Mouse (Mus musculus) midbrain, embryonic 16.5 days (tissue): ENCODE results near the gene Tufm. TPM values are rescaled to one million over a fixed set of nuclear protein-coding genes. Genes with fewer than 3 reads are reported as not detected.
A peak's percentile ranks its signal among the peaks of the same experiment; 100 is the strongest.

Source experiments
- ATAC-seq: fragments of 200-750 bp; cut with Nextera tagmentation; 2 replicates; pipeline ENCODE4 v1.8.0; 2017; ENCODE audit warnings: moderate TSS enrichment
- H3K27ac ChIP-seq: fragments of 300-500 bp; sonication (generic); 2 replicates; pipeline ENCODE4 v1.5.1; 2014; ENCODE audit warnings: mild to moderate bottlenecking, low read length, mixed read lengths
- H3K27me3 ChIP-seq: fragments of 300-500 bp; sonication (generic); 2 replicates; pipeline ENCODE4 v1.6.1; 2014; ENCODE audit warnings: low read depth, low read length, mixed read lengths; ENCODE audit not compliant: control insufficient read depth, insufficient read depth
- H3K36me3 ChIP-seq: fragments of 300-500 bp; sonication (generic); 2 replicates; pipeline ENCODE4 v1.6.1; 2014; ENCODE audit warnings: mild to moderate bottlenecking, low read length, moderate library complexity, mixed read lengths; ENCODE audit not compliant: control insufficient read depth, insufficient read depth
- H3K4me1 ChIP-seq: fragments of 300-500 bp; sonication (generic); 2 replicates; pipeline ENCODE4 v1.6.1; 2014; ENCODE audit warnings: mild to moderate bottlenecking, low read length, mixed read lengths; ENCODE audit not compliant: control insufficient read depth, insufficient read depth
- H3K4me2 ChIP-seq: fragments of 300-500 bp; sonication (generic); 2 replicates; pipeline ENCODE4 v1.6.1; 2014; ENCODE audit warnings: mild to moderate bottlenecking, low read length, mixed read lengths
- H3K4me3 ChIP-seq: fragments of 300-500 bp; sonication (generic); 2 replicates; pipeline ENCODE4 v1.5.1; 2014; ENCODE audit warnings: low read depth, mild to moderate bottlenecking, low read length, moderate library complexity, mixed read lengths
- H3K9ac ChIP-seq: fragments of 300-500 bp; sonication (generic); 2 replicates; pipeline ENCODE4 v1.6.1; 2014; ENCODE audit warnings: low read depth, low read length, mixed read lengths
- H3K9me3 ChIP-seq: fragments of 300-500 bp; sonication (generic); replicated peaks from 2 replicates; pipeline ENCODE4 v1.6.1; 2014; ENCODE audit warnings: mild to moderate bottlenecking, low read length, mixed read lengths; ENCODE audit not compliant: control insufficient read depth, poor library complexity, severe bottlenecking
- WGBS: fragments of 180-500 bp; shearing (Covaris S2); extraction: QIAGEN DNeasy Blood & Tissue Kit; methylation state at CpG from one replicate; pipeline ENCODE4 v1.1.7; 2014; 5-methylcytosine and 5-hydroxymethylcytosine counted together
- polyA plus RNA-seq: library from polyadenylated mRNA; unstranded; fragments of >200 nt; fragmentation: Nextera tagmentation; extraction: Ambion mirVana; gene quantifications from 2 replicates; pipeline ENCODE4 v1.2.1, GENCODE M21; 2015

The Tufm gene
- polyA plus RNA-seq, 1 experiment from 2014 or later, result 121 TPM

GRCm38 (mm10) chr7:126523316-126523715 is 36.2 kb downstream of the Tufm start:
- Histone ChIP-seq H3K27me3 (no peaks in the 10 kb centered on the region; the same call in 1 of the 2 replicates), H3K4me1 (peaks cover 4% of the 10 kb centered on the region), H3K9ac (no peak overlapping the region), H3K4me3 (no peak overlapping the region), H3K9me3 (no peaks in the 10 kb centered on the region), H3K36me3 (no peaks in the 10 kb centered on the region), H3K4me2 (no peak overlapping the region), H3K27ac (no peak overlapping the region)
- 90% methylated on average over 3 of the region's 3 CpGs for WGBS
- ATAC-seq, result no peak

- 0% methylated on average over 1 of the region's 1 CpGs for WGBS
- H3K9me3 ChIP-seq, result no peaks in the 10 kb centered on the region
Observed at GRCm38 (mm10) chr7:126528166-126528577, 41.0 kb downstream of the Tufm start.

GRCm38 (mm10) chr7:126533434-126533833 is 46.3 kb downstream of the Tufm start:
- Histone ChIP-seq H3K27me3 (peaks cover 6% of the 10 kb centered on the region), H3K4me2 (no peak overlapping the region), H3K36me3 (no peaks in the 10 kb centered on the region), H3K4me3 (no peak overlapping the region), H3K9ac (no peak overlapping the region), H3K27ac (no peak overlapping the region), H3K4me1 (peaks cover 5% of the 10 kb centered on the region), H3K9me3 (no peaks in the 10 kb centered on the region)
- ATAC-seq, result no peak
- WGBS, result 89% methylated on average over 1 of the region's 1 CpGs

More at GRCm38 (mm10) chr7:126528166-126528577, 41.0 kb downstream of the Tufm start:
- peak overlapping the region; percentile 62 for H3K9ac ChIP-seq
- peaks cover 4% of the 10 kb centered on the region for H3K4me1 ChIP-seq
- H3K27me3 ChIP-seq, result no peaks in the 10 kb centered on the region
- H3K27ac ChIP-seq, result peak overlapping the region; percentile 72
- no peak overlapping the region for H3K4me3 ChIP-seq
- peak; percentile 51; the same call in 1 of the 2 replicates for ATAC-seq
- peak overlapping the region; percentile 20 for H3K4me2 ChIP-seq
- H3K36me3 ChIP-seq, result no peaks in the 10 kb centered on the region

- ATAC-seq, result no peak
- Histone ChIP-seq H3K27ac (no peak overlapping the region), H3K4me3 (peak overlapping the region; percentile 45), H3K36me3 (no peaks in the 10 kb centered on the region), H3K27me3 (peaks cover 6% of the 10 kb centered on the region), H3K9me3 (no peaks in the 10 kb centered on the region), H3K4me1 (peaks cover 5% of the 10 kb centered on the region), H3K9ac (peak overlapping the region; percentile 73), H3K4me2 (peak overlapping the region; percentile 94)
- WGBS, result 2% methylated on average over 28 of the region's 28 CpGs
Observed at GRCm38 (mm10) chr7:126535766-126536165, 48.6 kb downstream of the Tufm start.

- no peaks in the 10 kb centered on the region for H3K9me3 ChIP-seq
- 49% methylated on average over 9 of the region's 9 CpGs for WGBS
- H3K4me2 ChIP-seq, result peak overlapping the region; percentile 94
- H3K27ac ChIP-seq, result no peak overlapping the region
- H3K36me3 ChIP-seq, result no peaks in the 10 kb centered on the region
- H3K9ac ChIP-seq, result no peak overlapping the region; the same call in 1 of the 2 replicates
- peaks cover 6% of the 10 kb centered on the region for H3K27me3 ChIP-seq
- H3K4me1 ChIP-seq, result peaks cover 5% of the 10 kb centered on the region
- no peak for ATAC-seq
- H3K4me3 ChIP-seq, result peak overlapping the region; percentile 45
Observed at GRCm38 (mm10) chr7:126536466-126536865, 49.3 kb downstream of the Tufm start.

- Histone ChIP-seq H3K4me2 (no peak overlapping the region), H3K27ac (no peak overlapping the region), H3K9me3 (no peaks in the 10 kb centered on the region), H3K4me1 (peaks cover 5% of the 10 kb centered on the region), H3K9ac (no peak overlapping the region), H3K4me3 (no peak overlapping the region), H3K27me3 (peaks cover 6% of the 10 kb centered on the region), H3K36me3 (no peaks in the 10 kb centered on the region)
- WGBS, result 77% methylated on average over 5 of the region's 5 CpGs
- no peak for ATAC-seq
Observed at GRCm38 (mm10) chr7:126537820-126538585, 50.8 kb downstream of the Tufm start.

Other genes with a start within 250 kb of the Tufm start
- gene Sbk1, start 214.7 kb upstream of the Tufm start, polyA plus RNA-seq, result 233 and 251 TPM in 2 replicates
- gene Lat, start 117.8 kb upstream of the Tufm start, polyA plus RNA-seq, result 0.87 and 1.3 TPM in 2 replicates
- 87.1 and 92.6 TPM in 2 replicates for gene Spns1, start 109.9 kb upstream of the Tufm start, polyA plus RNA-seq
- 2.1 TPM in 2 replicates for gene Nfatc2ip, start 90.6 kb upstream of the Tufm start, polyA plus RNA-seq
- not detected in 2 replicates for gene Cd19, start 72.5 kb upstream of the Tufm start, polyA plus RNA-seq
- 22.9 and 23.8 TPM in 2 replicates for gene Rabep2, start 58.6 kb upstream of the Tufm start, polyA plus RNA-seq
- 0.39 and 0.71 TPM in 2 replicates for gene Atp2a1, start 24.3 kb upstream of the Tufm start, polyA plus RNA-seq
- gene Sh2b1, start 11.9 kb upstream of the Tufm start, polyA plus RNA-seq, result 76.8 and 79.6 TPM in 2 replicates
- 66.9 and 68.8 TPM in 2 replicates for gene Atxn2l, start 16.1 kb downstream of the Tufm start, polyA plus RNA-seq
- 177 and 184 TPM in 2 replicates for gene Eif3c, start 79.0 kb downstream of the Tufm start, polyA plus RNA-seq
- gene Apobr, start 97.6 kb downstream of the Tufm start, polyA plus RNA-seq, result 0.31 TPM in 2 replicates
- 36.4 and 37.7 TPM in 2 replicates for gene Cln3, start 98.5 kb downstream of the Tufm start, polyA plus RNA-seq
- gene Il27, start 107.6 kb downstream of the Tufm start, polyA plus RNA-seq, result not detected in 2 replicates
- gene Nupr1, start 143.5 kb downstream of the Tufm start, polyA plus RNA-seq, result 6.1 and 9.5 TPM in 2 replicates
- gene Sgf29, start 161.9 kb downstream of the Tufm start, polyA plus RNA-seq, result 50.1 and 56.9 TPM in 2 replicates
- 7.6 and 8.5 TPM in 2 replicates for gene Sult1a1, start 189.1 kb downstream of the Tufm start, polyA plus RNA-seq
- 113 and 120 TPM in 2 replicates for gene Bola2, start 208.0 kb downstream of the Tufm start, polyA plus RNA-seq
- 16.8 and 17.3 TPM in 2 replicates for gene Slx1b, start 208.4 kb downstream of the Tufm start, polyA plus RNA-seq
- 114 and 122 TPM in 2 replicates for gene Coro1a, start 220.4 kb downstream of the Tufm start, polyA plus RNA-seq